ENCODE assay signal across 12 mouse cellular contexts in genomic region chr5:135931526-135931925, GRCm38 (mm10). TPM values are rescaled to one million over a fixed set of nuclear protein-coding genes. Genes with fewer than 3 reads are reported as not detected.
DNase-seq lines count a peak whose midpoint lies in the region; ATAC-seq and TF ChIP-seq lines count a peak whose summit lies in the region.
"Had no signal": no experiment of that assay in that cellular context is flagged by ENCODE, and none has a peak within 500 bp of the region (broad histone marks: within the 10 kb centered on the region; RNA-seq: fewer than 3 reads in every experiment).

No protein-coding gene starts in this region.

- no peak for TF ChIP-seq CTCF in left cerebral cortex, adult 2 months (IDR thresholded peaks at IDR 0.05)

- H3K4me3 ChIP-seq in left cerebral cortex, adult 2 months: peak overlapping the region; percentile 85
- H3K4me3 ChIP-seq in embryonic facial prominence, embryonic 10.5 days: peak overlapping the region; percentile 16; the same call in 1 of the 2 replicates
- peak overlapping the region; percentile 76; the same call in 1 of the 2 replicates for H3K4me3 ChIP-seq in midbrain, embryonic 15.5 days
- H3K4me3 ChIP-seq: embryonic facial prominence, embryonic 12.5 days; liver, embryonic 15.5 days had no signal

- peaks cover 27% of the 10 kb centered on the region for H3K4me1 ChIP-seq in embryonic facial prominence, embryonic 10.5 days
- H3K4me1 ChIP-seq in midbrain, embryonic 15.5 days: peaks cover 56% of the 10 kb centered on the region

- intact Hi-C loops in left cerebral cortex, adult 2 months (cut with DNase I): loop anchor here (10.0 kb wide), 1 partner anchor 747 kb away; the partner anchor contains the start of gene Baz1b
- intact Hi-C loops in left cerebral cortex, postnatal 4 days (cut with DNase I): no loop called here

- H3K9ac ChIP-seq in midbrain, embryonic 15.5 days: 0 out of 2 replicates have a peak overlapping the region, but pooled peaks have one; percentile 3
- H3K9ac ChIP-seq: embryonic facial prominence, embryonic 12.5 days; liver, embryonic 15.5 days had no signal

- peaks cover 60% of the 10 kb centered on the region for H3K36me3 ChIP-seq in embryonic facial prominence, embryonic 10.5 days (replicated peaks)
- peaks cover 16% of the 10 kb centered on the region; the same call in 1 of the 2 replicates for H3K36me3 ChIP-seq in midbrain, embryonic 15.5 days (replicated peaks)

- no peak for ATAC-seq in midbrain, embryonic 15.5 days (replicated peaks)

- peak overlapping the region; percentile 53; the same call in 1 of the 2 replicates for H3K27ac ChIP-seq in left cerebral cortex, adult 2 months
- no peak overlapping the region for H3K27ac ChIP-seq in embryonic facial prominence, embryonic 10.5 days (replicated peaks)
- no peak overlapping the region for H3K27ac ChIP-seq in midbrain, embryonic 15.5 days
- H3K27ac ChIP-seq: embryonic facial prominence, embryonic 12.5 days; liver, embryonic 15.5 days had no signal

- peak overlapping the region; percentile 60 for H3K4me2 ChIP-seq in midbrain, embryonic 15.5 days

- no peaks in the 10 kb centered on the region for H3K27me3 ChIP-seq in embryonic facial prominence, embryonic 10.5 days (replicated peaks; ENCODE audit: low read depth, poor library complexity, severe bottlenecking)
- no peaks in the 10 kb centered on the region for H3K27me3 ChIP-seq in midbrain, embryonic 15.5 days (replicated peaks)
- H3K27me3 ChIP-seq: embryonic facial prominence, embryonic 12.5 days; liver, embryonic 15.5 days had no signal

- peak; percentile 45 for DNase-seq in cerebellum, adult 11-12 months
- no peak for DNase-seq in cerebellum, adult 11 months
- no peak for DNase-seq in left cerebral cortex, adult 2 months (ENCODE audit: extremely low spot score in 1 of 2, low spot score in 2 of 2)
- no peak for DNase-seq in left cerebral cortex, postnatal 4 days
- DNase-seq in embryonic facial prominence, embryonic 10.5 days (ENCODE audit: low spot score): no peak
- DNase-seq in urinary bladder, adult 18-20 months (ENCODE audit: low spot score in 2 of 2): no peak
- DNase-seq in layer of hippocampus, adult 11-12 months (ENCODE audit: low spot score): no peak
- DNase-seq: gastrocnemius, postnatal 25 days had no signal

- H3K9me3 ChIP-seq in embryonic facial prominence, embryonic 10.5 days: no peaks in the 10 kb centered on the region
- H3K9me3 ChIP-seq in midbrain, embryonic 15.5 days: no peaks in the 10 kb centered on the region
- H3K9me3 ChIP-seq: embryonic facial prominence, embryonic 12.5 days; liver, embryonic 15.5 days had no signal

- WGBS in embryonic facial prominence, embryonic 10.5 days: 91% methylated on average over 9 of the region's 9 CpGs
- 91% methylated on average over 9 of the region's 9 CpGs for WGBS in midbrain, embryonic 15.5 days

RNA-seq across cellular contexts. Expression of gene Ywhag, which starts 2.9 kb away (rescaled TPM):
- total RNA-seq in left cerebral cortex, adult 2 months (2021): 1,000 to 10,000 TPM; 1,191 to 1,224 TPM
- 1,000 to 10,000 TPM; 1,399 to 1,485 TPM for total RNA-seq in left cerebral cortex, postnatal 4 days (2021)
- polyA plus RNA-seq in embryonic facial prominence, embryonic 10.5 days (2016; fragmentation: Nextera tagmentation; extraction: Ambion mirVana): 244 and 257 TPM in 2 replicates
- 845 and 866 TPM in 2 replicates for polyA plus RNA-seq in midbrain, embryonic 15.5 days (2015; fragmentation: Nextera tagmentation; extraction: Ambion mirVana)

RNA-seq across cellular contexts. Expression of gene Ssc4d, which starts 42.8 kb away (rescaled TPM):
- 1 to 10 TPM; 1.3 to 1.5 TPM for total RNA-seq in left cerebral cortex, adult 2 months (2021)
- total RNA-seq in left cerebral cortex, postnatal 4 days (2021): 1 to 10 TPM; 2.0 to 2.7 TPM
- 3.1 and 4.0 TPM in 2 replicates for polyA plus RNA-seq in embryonic facial prominence, embryonic 10.5 days (2016; fragmentation: Nextera tagmentation; extraction: Ambion mirVana)
- 1.4 and 2.2 TPM in 2 replicates for polyA plus RNA-seq in midbrain, embryonic 15.5 days (2015; fragmentation: Nextera tagmentation; extraction: Ambion mirVana)

RNA-seq across cellular contexts. Expression of gene Hspb1, which starts 43.8 kb away (rescaled TPM):
- 10 to 100 TPM; 19.2 to 19.3 TPM for total RNA-seq in left cerebral cortex, adult 2 months (2021)
- total RNA-seq in left cerebral cortex, postnatal 4 days (2021): 1 to 10 TPM; 3.2 to 3.7 TPM
- 24.0 and 24.4 TPM in 2 replicates for polyA plus RNA-seq in embryonic facial prominence, embryonic 10.5 days (2016; fragmentation: Nextera tagmentation; extraction: Ambion mirVana)
- 13.4 and 13.9 TPM in 2 replicates for polyA plus RNA-seq in midbrain, embryonic 15.5 days (2015; fragmentation: Nextera tagmentation; extraction: Ambion mirVana)

RNA-seq across cellular contexts. Expression of gene Zp3, which starts 48.4 kb away (rescaled TPM):
- not detected for total RNA-seq in left cerebral cortex, adult 2 months (2021)
- not detected for total RNA-seq in left cerebral cortex, postnatal 4 days (2021)
- polyA plus RNA-seq in embryonic facial prominence, embryonic 10.5 days (2016; fragmentation: Nextera tagmentation; extraction: Ambion mirVana): not detected in 2 replicates
- 0.17 and 0.21 TPM in 2 replicates for polyA plus RNA-seq in midbrain, embryonic 15.5 days (2015; fragmentation: Nextera tagmentation; extraction: Ambion mirVana)
- total RNA-seq: gastrocnemius, postnatal 25 days had no signal
- polyA plus RNA-seq: kidney, embryonic 14.5 days; liver, embryonic 15.5 days had no signal

Comparison
In these comparisons a context has a peak if more than half of its experiments do, and no peak if none do; other contexts are left out.
1. RNA of gene Hspb1, which starts 43.8 kb away (total RNA-seq): 19.2 to 19.3 TPM in left cerebral cortex, adult 2 months; 3.2 to 3.7 TPM in left cerebral cortex, postnatal 4 days; every median in the first group is over 4 times any median in the second.
2. H3K4me3 ChIP-seq: peak in every context shown above with its lines; median percentile 85 in left cerebral cortex, adult 2 months; 76 in midbrain, embryonic 15.5 days; 16 in embryonic facial prominence, embryonic 10.5 days.